Mouse (Mus musculus) heart, adult 9 months (tissue): ENCODE results near the gene Lhfp.
"Not testable (repeated sequence)": the region's sequence is repeated elsewhere in the genome, so short reads cannot be mapped to it uniquely, and the experiment has no call there.

Source experiments
- DNase-seq, 2 experiments: peaks; one replicate each; pipeline ENCODE4 v3.0.0; 2022; ENCODE audit warnings: low spot score in 2 of 2

Lhfp gene

GRCm38 (mm10) chr3:53266116-53266515 lies 224.8 kb downstream of the Lhfp start:
- DNase-seq: no peak

DNA sequence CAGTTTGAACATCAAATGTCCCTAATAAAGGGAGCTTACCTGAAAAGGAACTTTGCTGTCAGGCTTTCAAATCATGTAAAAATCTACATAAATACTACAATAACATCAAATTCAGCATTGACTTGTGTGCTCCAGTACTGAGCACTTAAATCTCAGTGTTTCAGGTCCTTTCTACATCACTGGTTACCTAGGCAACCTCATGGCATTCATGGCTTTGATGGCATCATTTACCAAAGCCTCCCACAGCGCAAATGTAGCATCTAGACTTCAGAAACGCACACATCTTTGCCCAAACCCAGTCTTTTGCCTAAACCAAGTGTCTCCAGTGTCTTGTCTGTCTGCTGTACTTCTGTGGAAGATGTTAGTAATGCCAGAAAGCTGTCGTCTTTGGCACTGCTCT lies 225.7 kb downstream of the Lhfp start:
- no peak for DNase-seq

DNA sequence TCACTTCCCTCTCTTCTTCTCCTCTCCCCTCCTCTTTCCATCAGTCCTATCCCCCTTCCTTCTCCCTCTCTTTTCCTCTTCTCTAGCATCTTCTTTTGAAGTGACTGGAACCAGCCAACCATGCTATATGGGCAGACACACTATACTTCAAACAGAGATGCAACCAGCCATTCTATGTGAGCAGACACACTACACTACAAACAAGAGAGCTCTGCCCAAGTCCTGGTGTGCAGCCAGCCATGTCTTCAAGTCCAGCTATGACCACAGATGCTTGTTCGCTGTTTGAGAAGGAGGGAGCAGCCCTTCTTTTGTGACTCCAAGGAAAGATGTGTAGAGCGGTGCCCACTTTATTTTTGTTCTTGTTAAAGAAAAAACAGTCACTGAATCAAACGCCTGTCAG lies 231.9 kb downstream of the Lhfp start:
- no peak for DNase-seq

- DNase-seq: no peak
These were observed 236.7 kb downstream of the Lhfp start for GRCm38 (mm10) chr3:53277993-53278392.

DNA sequence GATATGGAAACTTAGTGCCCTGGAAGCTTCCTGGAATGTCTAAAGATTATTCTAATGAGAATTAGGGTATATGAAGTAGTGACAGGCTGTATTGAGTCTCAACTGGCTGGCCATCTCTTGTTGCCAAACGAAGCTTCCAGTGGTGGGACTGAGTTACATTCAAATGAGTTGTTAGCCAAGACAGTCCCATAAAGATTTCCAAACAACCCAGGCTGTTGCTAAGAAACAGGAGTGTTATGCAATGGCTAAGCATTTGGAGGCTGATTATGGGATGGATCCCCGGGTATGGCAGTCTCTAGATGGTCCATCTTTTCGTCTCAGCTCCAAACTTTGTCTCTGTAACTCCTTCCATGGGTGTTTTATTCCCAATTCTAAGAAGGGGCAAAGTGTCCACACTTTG lies 240.7 kb downstream of the Lhfp start:
- not testable (repeated sequence) for DNase-seq

DNA sequence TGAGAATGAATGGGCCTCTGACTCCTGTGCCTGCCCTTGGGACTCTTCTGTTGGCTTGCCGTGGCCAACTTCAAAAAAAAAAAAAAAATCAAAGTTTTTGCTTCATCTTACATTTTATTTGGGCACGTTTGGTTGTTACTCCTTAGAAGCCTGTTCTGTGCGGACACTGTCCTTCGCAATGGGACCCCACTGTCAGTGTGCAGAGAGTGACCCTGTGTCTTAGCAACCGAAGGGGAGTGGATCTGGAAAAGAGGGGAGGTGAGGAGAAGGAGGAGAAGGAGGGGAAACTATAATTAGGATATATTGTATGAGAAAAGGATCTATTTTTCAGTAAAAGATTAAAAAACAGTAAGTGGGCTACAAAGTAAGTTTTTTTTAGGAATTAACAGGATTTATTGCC lies 242.7 kb downstream of the Lhfp start:
- no peak for DNase-seq

GRCm38 (mm10) chr3:53284471-53285177 lies 243.3 kb downstream of the Lhfp start:
- DNase-seq: peak; percentile 18 to 40

DNA sequence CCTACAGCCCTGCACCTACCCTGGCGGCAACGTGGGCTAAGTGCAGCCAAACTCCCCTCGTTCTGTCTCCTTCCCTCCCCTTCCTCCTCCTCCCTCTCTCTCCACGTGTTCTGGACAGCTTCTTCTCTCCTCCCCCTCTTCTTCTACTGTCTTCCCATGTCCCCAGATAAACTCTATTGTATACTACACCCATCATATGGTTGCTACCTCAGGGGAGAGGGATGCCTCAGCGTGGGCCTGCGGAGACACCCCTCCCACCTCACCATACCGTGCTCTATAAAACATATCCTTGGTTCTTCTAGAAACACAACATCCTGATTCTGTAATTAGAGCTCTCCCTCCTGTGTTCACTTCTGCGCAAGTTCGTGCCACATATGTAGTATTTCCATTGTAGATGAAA lies 247.3 kb downstream of the Lhfp start:
- DNase-seq: no peak

GRCm38 (mm10) chr3:53289589-53290219 lies 248.4 kb downstream of the Lhfp start:
- peak in 1 of 2 experiments; percentile 7 for DNase-seq

GRCm38 (mm10) chr3:53291185-53291584 lies 249.9 kb downstream of the Lhfp start:
- no peak for DNase-seq

- no peak for DNase-seq
These were observed 250.6 kb downstream of the Lhfp start for GRCm38 (mm10) chr3:53291945-53292344.

DNA sequence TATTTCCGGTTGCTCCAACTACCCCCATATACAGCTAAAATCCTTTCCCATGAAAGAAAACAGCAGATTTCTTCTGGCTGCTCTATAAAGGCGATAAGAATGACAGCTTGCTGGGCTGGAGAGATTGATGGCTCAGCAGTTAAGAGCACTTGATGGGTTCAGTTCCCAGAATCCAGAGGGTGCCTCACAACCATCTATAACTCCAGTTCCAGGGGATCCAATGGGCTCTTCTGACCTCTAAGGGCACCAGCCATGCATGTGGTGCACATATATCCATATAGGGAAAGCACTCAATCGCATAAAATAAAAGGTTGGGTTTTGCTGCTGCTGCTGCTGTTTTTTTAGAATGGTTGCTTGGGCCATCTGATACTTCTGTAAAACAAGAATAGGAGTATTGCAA lies 251.1 kb downstream of the Lhfp start:
- DNase-seq: no peak

DNA sequence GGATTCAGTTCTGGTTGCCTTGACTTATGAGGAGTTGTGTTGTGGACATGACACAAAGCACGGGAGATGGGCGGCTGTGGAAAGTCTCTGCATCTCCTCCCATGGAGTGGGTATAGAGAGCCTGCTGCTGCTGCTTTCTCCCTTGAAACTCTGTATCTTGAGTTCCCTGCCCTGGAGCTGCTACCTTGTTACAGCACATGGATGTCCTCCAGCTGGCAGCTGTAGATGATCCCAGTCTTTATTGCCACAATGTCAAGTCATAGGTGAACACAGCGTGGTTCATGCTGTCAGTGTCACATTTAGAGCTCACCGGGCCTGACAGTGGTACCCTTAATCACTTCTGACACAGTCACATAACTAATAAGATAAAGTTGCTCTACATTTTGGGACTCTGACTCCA lies 251.7 kb downstream of the Lhfp start:
- DNase-seq: peak in 1 of 2 experiments; percentile 2

GRCm38 (mm10) chr3:53293901-53294433 lies 252.6 kb downstream of the Lhfp start:
- DNase-seq: no peak

GRCm38 (mm10) chr3:53294855-53295254 lies 253.5 kb downstream of the Lhfp start:
- DNase-seq: no peak

DNA sequence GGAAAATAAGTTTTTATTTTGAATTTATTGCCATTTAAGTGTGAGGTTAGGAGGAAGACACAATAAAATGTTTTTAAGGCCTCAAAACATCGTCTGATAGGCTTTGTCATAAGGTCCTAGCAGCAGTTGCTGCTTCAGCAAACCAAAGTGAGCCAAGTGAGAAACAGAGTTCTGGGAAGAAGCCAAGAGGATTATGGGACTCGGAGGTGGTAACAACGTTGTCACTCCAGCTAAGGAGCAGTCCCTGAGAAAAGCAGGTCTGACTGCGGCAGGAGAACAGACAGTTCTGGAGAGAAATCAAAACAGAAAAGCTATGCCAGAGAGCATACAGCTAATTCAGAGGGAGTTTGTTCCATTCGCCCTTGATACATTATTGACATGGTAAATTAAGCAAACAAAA lies 260.5 kb downstream of the Lhfp start:
- DNase-seq: no peak

DNA sequence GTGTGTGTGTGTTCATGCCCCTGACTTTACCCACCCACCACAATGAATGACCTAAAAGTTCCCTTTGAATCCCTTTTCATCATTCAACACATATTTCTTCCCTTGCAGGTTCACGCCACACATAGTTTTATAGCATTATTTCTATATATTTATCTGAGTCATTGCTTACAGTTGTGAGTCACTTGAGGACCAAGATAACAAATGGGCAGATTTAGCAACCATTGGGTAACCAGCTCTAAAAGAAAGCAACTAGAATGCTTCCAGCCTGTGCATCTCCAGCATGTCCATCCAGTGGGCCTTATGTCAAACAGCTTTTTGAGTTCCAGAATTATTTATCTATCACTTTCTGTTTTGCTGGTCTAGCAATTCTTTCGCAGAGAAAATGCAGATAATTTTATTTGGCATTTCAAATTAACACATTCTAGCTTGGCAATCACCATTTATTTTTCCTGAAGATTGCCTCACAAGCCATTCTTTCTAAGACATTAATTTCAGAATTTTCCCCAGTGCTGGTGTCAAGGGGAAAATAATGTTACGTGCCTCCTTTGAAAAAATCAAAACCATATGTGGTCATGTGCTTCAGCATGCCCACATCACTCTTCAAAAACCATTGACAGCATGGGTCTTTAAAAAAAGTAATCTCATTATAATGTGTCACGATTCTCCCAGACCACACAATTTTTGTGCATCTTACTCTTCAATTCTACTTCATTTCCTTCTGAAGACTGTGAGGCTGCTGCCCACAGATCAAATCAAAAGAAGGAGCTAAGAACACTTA lies 263.0 kb downstream of the Lhfp start:
- DNase-seq: no peak

DNA sequence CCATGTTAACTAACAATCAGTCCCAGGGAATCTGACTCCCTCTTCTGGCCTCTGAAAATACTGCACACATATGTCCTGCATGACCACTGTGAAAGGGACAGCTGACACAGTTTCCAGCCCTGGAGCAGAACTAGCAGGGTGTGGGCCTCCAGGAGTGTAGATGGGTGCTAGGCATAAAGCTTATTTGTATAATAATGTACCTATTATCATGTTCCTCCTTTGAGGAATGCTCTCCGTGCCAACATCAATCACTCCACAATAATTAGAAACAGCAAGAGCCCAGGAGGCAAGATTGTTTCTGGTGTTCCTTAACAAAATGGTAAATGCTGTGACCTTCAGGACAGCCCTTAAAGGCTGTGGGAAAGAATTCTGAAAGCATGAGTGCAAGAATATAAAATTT lies 264.5 kb downstream of the Lhfp start:
- no peak for DNase-seq

- DNase-seq: no peak
These were observed 267.3 kb downstream of the Lhfp start for GRCm38 (mm10) chr3:53308649-53309048.

DNA sequence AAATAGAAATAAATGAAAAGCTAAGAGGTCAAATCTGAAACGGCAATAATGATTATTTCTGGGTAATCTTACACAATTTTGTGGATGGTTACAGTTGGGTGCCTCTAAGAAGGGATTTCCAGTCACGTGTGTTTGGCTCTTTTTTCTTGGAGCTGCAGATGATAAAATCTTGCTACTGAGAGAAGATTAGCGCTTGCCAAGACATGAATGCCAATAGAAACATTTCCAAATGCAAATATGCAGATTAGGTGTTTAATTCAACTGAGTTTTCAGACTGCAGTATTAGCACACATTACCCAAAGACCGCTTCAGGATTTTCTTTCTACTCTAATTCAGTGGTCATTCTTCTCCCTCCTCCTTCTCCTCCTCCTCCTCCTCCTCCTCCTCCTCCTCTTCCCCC lies 268.8 kb downstream of the Lhfp start:
- DNase-seq: no peak

- no peak for DNase-seq
These were observed 269.3 kb downstream of the Lhfp start for GRCm38 (mm10) chr3:53310615-53311014.
